Mouse (Mus musculus) megakaryocyte, embryonic 14.5 days (primary cell): ENCODE data around the gene Aebp2.

ENCODE experiments used
- FLI1 ChIP-seq: IDR thresholded peaks from 2 replicates; pipeline ENCODE4 v1.6.1; 2012; ENCODE audit warnings: low read length, inconsistent platforms, mixed read lengths
- GATA1 ChIP-seq: IDR thresholded peaks from 3 replicates; pipeline ENCODE4 v1.6.1; 2012; ENCODE audit warnings: mixed read lengths, low read length, inconsistent platforms, borderline replicate concordance

DNA sequence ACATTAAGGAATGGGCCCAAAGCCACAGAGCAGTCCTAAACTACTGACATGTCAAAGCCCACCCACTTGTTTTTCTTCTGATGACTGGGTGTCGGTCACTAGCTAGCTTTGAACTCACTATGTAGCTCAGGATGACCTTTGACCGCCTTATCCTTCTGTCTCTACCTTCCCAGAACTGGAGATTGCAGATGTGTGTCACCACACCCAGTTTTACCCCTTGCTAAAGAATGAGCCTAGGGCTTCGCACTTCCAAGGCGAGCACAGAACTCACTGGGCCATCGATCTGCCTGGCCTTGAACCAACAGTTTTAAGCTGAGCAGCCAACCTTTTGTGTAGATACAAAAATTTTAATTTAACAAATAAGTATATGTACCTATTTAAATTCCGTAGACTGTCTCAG is 13.8 kb upstream of the Aebp2 start:
- TF ChIP-seq GATA1 (no peak), FLI1 (no peak)
